Mouse (Mus musculus) MEL-GATA-1-ER (cell line): ENCODE data around the gene Arhgef2.

Experiments used
- DNase-seq: peaks from one replicate; pipeline ENCODE4 v3.0.0-alpha.2; 2012; ENCODE audit warnings: low read depth; ENCODE audit errors: extremely low read depth

Arhgef2 gene

DNA sequence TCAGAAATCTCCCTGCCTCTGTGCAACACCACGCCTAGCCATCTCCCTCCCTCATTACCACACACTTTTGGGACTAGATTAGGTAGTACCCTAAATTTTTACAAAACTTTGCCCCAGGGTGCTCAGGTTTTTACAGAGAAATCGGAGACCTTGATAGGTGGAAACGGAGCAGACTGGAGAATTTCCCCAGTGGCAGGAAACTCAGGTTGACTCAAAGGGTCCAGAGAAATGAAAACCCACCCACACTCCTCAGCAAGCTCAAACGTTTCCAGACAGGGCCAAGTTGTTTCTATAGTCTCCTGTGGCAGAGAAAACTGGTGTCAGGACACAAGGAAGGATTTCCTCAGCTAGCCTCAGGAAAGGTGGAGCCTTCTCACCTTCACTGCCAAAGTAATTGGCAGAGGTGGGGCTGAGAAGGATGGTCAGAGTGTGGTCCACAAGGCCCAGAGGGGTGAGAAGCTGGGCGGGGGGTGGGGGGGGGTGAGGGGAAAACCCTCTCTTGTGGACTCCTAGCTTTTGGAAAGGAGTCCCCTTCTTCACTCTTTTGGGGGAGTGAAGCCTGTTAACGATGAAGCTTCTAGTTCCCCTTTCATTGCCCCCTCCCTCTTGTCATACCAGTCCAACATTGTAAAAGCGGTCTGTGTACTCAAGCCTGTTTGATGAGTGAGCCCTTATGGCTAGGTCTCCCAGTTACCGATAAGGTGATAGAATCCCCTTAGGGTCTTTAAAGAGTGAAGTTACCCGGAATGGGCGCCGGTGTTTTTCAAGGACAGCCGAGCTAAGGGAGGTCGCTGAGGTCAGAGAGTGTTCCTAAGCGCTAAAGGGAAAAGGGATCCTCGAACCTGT, 14.6 kb downstream of the Arhgef2 start:
- DNase-seq, result peak; percentile 85

GRCm38 (mm10) chr3:88620992-88621536, 15.3 kb downstream of the Arhgef2 start:
- DNase-seq, result peak; percentile 81

GRCm38 (mm10) chr3:88621537-88622112, 15.9 kb downstream of the Arhgef2 start:
- no peak for DNase-seq

DNA sequence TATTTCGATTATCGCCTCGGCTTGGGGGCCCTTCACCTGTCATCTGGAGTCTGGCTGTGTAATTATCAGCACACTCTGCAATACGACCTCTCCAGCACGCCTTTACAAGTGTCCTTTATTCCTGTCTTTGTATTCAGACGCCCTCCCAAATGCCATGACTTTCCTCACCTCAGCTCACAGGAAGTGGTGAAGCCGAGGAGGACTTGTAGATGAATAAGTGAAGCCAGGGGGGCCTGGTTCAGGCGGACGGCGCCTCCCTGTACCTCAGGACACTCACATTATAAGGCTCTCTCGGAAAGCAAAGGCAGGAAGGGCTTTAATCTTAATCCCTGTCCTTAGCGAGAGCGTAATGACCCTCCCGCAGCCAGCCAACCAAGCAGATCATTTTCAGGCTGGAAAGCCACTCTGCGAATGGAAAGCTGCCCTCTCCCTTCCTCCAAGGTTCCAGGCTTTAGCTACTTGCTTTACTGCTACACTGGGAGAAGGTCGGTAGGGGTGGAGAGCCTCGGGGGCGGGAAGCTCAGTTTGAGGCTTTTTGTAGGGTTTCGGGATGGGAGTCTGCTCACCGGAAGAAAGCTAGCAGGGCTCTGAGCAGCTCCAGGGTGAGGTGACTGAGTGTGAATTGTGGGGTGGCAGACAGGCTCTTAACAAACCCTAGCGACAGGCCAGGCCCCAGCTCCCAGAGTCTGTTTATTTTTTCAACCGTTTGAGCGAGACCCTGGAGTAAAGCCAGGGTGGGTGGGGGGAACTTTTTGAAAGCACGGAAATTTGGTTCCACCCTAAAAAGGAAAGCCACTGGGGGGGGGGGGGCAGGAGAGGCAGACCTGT, 16.6 kb downstream of the Arhgef2 start:
- DNase-seq, result peak; percentile 55

- DNase-seq, result peak; percentile 81
These were observed 17.2 kb downstream of the Arhgef2 start for GRCm38 (mm10) chr3:88622941-88623345.

GRCm38 (mm10) chr3:88623346-88624135, 17.8 kb downstream of the Arhgef2 start:
- peak; percentile 92 for DNase-seq

DNA sequence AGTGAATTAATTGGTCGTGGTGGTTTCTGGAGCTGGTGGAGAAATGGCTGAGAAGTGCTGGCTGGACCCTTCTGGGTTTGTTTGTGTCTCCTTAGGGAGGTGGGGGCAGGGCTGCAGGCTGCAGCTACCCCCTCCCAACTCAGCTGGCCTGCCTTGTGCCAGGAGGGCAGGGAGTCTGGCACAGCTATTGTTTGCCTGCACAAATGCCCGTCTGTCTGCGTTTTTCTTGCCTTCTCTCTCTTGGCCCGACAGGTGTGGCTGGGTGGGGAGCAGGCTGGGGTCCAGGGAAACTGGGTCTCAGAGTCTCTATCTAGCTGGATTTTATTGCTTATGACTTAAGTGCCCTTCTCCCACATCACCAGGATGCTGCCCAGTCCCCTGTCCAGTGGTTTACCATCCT, 18.6 kb downstream of the Arhgef2 start:
- no peak for DNase-seq

DNA sequence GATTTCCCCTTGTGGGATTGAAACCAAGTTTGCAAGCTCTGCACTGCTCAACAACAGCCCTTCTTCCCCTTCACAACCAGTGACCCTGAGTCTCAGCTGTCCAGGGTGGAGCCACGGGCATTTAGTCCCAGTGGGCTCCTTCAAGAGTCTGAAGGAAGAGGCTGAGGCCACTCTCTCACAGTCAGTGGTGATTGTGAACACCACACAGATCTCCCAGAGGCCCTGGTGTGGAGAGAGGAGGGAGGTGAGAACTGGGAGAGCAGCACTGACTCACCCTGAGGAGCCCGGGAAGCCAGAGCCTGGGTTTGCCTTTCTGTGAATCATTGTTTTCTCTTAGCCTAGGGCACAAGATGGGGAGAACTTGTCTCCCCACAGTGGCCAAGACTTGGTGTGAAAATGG, 19.2 kb downstream of the Arhgef2 start:
- DNase-seq, result no peak

DNA sequence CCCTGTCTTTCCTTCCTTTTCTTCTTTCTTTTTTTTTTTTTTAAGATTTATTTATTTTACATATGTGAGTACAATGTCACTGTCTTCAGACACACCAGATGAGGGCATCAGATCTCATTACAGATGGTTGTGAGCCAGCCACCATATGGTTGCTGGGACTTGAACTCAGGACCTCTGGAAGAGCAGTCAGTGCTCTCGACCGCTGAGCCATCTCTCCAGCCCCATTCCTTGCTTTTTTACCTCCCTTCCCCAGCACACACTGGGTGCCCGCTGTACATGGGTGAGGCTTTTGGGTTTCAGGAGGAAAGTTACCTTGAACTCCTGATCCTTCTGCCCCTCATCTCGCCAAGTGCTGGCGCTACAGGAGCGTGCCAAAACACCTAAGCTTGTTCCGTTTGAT, 19.8 kb downstream of the Arhgef2 start:
- no peak for DNase-seq

GRCm38 (mm10) chr3:88626316-88626715, 20.6 kb downstream of the Arhgef2 start:
- no peak for DNase-seq

DNA sequence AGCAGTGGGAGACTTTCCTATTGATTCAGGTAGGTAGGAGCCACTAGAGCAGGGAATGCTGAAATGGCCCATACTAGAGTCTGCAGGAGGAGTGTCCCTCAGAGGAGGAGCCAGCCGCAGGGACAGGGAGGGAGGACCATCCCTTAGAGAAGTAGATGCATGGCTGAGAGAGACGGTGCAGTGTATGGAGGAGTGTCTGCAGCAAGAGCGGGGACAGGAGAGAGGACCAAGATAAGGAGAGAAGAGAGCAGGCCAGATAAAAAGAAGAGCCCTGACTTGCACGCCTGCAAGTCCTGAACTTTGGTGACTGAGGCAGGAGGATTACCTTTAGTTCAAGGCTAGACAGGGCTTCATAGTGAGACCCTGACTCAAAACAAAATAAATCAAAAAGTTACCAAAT, 21.3 kb downstream of the Arhgef2 start:
- peak; percentile 85 for DNase-seq

GRCm38 (mm10) chr3:88627535-88627934, 21.8 kb downstream of the Arhgef2 start:
- peak; percentile 46 for DNase-seq

DNA sequence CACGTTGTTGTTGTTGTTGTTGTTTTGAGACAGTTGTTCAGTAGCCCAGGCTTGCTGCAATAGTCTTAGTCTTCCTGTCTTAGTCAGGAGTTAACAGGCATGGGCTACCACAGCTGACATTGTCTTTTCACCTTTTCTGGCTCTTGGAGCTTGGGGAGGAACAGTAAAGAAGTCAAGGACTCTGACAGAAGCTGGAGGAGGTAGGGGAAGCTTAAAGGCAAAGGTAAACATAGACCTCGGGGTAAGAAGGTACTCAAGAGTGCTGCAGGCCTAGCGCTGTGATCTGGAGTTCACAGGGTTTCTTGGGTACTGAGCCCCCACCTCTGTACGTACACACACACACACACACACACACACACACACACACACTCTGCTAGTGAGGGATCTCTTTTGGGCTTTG, 23.0 kb downstream of the Arhgef2 start:
- no peak for DNase-seq

- DNase-seq, result no peak
These were observed 23.5 kb downstream of the Arhgef2 start for GRCm38 (mm10) chr3:88629244-88629643.

DNA sequence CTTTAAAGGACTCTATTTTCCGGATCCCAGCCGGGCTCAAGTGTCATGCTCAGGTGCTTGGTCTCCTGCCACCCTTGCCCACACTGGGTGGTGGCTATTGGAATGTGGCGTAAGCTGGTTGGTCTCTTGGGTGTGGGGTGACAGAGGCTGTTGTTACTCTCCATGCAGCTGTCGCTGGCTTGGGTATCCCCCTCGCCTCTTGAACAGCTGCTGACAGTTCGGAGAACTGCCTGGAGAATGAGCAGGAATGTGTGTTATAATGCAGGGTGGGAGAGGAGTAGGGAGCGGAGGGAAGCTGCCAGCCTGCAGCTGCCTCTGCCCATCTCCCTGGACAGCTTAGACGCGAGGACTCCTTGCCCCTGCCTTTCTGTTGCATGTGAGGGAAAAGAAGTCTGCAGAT, 24.3 kb downstream of the Arhgef2 start:
- no peak for DNase-seq

DNA sequence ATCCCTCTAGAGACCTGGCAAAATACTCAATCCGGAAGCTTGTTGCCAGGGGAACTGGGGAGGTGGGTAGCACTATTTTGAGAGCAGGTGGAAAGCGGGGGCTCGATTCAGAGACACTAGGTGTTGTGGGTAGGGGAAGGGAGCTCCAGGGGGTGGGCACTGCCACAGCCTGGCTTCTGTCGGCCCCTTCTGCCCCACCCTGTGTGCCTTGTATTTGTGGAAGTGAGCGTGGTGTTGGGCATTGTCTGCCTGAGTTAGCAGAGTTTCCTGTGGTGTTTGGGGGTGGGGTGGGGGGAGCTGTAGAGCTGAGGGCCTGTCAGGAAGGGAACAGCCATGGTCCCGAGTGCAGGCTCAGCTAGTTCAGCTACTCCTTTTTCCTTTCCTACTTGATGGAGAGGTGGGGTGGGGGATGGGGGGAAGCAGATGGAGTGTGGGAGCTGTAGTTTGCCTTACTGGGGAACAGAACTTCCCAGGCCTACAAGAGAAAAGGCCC, 25.1 kb downstream of the Arhgef2 start:
- no peak for DNase-seq

DNA sequence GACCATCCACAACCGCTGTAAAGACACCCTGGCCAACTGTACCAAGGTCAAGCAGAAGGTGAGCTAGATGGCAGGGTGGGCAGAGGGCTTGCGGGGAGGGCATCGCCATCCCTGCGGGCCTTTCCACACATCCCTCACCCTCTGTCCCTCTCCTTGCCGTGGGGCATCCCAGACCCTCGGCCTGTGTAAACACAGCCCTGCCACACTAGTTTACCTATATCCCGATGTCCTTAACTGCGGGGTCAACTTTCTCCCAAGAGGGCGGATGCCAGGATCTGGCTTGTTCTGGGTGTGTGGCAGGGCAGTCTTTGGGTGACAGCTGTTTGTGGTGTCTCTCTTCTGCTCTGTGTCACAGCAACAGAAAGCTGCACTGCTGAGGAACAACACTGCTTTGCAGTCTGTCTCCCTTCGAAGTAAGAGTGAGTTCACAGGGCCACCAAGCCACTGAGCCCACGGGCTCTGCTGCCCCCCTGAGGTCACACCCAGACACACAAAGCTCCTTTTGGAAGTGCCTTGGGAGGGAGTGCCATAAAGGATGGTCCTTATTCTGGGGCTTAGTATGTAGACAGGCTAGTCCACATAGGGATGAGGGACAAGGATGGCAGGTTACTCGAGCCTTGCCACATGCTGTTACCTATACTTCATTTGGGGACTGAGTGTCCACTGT, 26.3 kb downstream of the Arhgef2 start:
- DNase-seq, result no peak

GRCm38 (mm10) chr3:88633056-88633455, 27.3 kb downstream of the Arhgef2 start:
- no peak for DNase-seq

DNA sequence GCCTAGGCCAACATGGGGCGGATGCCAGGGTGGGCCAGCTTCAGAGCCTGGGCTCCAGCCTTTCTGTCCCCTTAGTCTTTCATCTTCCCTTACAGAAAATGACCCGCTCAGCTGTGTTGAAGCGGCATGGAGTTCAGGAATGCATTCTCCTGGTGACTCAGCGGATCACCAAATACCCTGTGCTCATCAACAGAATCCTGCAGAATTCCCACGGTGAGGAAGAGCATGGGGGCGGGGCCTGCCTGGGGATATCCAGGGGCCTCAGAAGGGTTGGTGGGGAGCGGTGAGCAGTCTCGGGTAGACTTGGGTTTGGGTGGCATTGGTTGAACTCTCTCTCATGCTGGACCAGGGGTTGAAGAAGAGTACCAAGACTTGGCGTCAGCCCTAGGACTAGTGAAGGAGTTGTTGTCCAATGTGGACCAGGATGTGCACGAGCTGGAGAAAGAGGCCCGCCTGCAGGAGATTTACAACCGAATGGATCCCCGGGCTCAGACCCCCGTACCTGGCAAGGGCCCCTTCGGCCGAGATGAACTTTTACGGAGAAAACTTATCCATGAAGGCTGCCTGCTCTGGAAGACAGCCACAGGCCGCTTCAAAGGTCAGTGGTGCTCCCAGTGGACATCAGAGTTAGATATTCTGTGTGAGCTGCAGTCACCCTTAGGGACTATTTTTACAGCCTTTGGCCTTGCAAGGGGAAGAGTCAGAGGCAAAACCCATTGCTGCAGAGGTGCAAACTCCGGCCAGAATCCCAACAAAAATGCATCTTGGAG, 29.9 kb downstream of the Arhgef2 start:
- no peak for DNase-seq
